Mouse (Mus musculus) testis, postnatal 10 days (tissue): ENCODE results near the gene Fmnl2.

Experiments
- DNase-seq: peaks from one replicate; pipeline ENCODE4 v3.0.0; 2021; ENCODE audit warnings: low spot score

The Fmnl2 gene

DNA sequence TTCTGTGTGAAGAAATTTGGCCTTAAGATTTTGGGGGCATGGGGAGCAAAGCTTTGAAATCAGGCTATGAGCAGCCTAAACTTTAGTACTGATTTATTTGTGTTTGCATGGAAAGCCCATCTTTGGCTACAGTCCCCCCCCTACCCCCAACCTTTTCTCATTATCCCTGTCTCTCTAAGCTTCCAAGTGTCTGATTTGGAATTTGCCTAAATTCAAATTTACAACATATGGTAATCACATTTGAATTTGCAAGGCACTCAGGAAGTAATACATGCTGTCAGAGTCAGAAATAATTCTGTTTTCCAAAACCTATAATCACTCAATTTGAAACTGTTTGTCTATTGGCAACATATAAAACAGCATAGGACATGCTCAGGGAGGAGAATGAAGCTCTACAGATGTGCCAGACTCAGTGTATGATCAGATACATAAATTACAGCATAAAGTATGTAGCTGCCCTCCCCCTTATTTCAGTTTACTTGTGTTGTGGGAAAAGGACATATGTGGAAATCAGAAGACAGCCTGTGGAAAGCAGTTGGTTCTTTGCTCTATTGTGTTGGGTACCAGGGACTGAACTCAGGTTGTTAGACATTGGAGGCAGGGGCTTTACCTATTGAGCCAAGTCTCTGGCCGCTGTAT, 190.2 kb downstream of the Fmnl2 start:
- no peak for DNase-seq

DNA sequence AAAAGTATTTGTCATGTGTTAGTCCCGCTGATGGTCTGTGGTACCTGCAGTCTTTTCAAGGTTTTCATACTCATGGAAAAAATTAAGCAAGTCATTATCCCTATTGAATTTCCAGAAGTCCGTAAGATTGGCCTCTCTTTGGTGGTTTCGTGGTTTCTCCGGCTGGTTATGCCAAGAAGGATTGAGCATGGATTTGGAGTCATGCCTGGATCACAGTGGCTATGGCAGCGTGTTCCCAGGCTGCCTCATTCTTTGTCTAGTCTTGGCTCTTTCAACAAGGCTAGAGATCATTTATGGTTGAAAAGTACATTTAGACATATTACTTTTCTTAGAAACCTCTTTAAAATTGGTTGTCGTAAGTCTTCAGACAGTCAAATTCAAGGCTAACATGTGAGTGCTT, 192.7 kb downstream of the Fmnl2 start:
- DNase-seq = no peak

GRCm38 (mm10) chr2:53051502-53051901, 193.8 kb downstream of the Fmnl2 start:
- DNase-seq = no peak

GRCm38 (mm10) chr2:53053714-53054113, 196.1 kb downstream of the Fmnl2 start:
- no peak for DNase-seq

- DNase-seq = no peak
Measured at GRCm38 (mm10) chr2:53056556-53056955, 198.9 kb downstream of the Fmnl2 start.

GRCm38 (mm10) chr2:53057291-53057690, 199.6 kb downstream of the Fmnl2 start:
- DNase-seq = no peak

GRCm38 (mm10) chr2:53061363-53062000, 203.8 kb downstream of the Fmnl2 start:
- no peak for DNase-seq

GRCm38 (mm10) chr2:53066973-53067372, 209.3 kb downstream of the Fmnl2 start:
- no peak for DNase-seq

- peak; percentile 48 for DNase-seq
Measured at GRCm38 (mm10) chr2:53070607-53071006, 212.9 kb downstream of the Fmnl2 start.

DNA sequence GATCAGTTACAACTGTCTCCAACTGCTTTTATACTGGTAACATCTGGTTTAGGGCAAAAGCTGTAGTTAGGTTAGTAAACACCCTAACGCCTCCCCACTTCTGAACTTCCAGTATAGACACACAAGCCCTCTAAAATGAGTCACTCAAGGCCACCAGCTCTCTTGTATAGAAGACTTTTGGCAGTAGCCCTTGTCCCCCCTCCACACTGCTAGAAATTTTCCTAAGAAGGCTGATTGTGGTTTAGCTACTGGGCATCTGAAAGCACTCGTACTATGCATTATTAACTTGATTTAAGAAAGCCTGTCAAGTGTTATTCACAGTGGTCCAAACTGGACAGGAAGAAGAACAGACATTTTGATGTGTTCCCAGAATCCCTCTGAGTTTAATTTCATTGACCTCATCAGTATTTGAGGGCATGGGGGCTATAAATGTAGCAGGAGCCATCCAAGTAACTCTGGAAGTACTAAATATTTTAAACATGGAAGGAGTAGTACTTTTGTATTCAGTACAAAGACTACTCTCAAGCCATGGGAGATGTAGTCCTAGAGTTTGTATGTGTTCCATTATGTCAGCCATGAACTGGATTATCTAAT, 222.1 kb downstream of the Fmnl2 start:
- DNase-seq = no peak

DNA sequence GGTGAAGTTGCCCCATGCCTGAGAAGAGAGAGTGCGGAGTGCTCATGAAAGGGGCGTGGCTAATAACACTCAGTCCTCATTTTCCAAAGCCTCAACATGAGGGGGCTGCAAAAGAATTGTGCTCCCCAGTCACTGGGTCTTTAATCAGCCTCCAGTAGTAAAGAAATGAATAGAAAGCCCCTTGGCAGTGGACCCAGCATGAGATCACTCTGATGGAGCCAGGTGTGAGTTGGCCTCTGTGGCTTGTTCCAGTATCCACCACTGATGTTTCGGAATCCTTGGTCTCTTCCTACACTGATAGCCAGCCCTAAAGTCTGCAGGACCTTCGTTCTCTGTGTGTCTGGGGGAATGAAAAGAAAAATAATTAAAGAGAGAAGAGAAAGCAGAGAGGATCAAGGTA, 224.4 kb downstream of the Fmnl2 start:
- DNase-seq = no peak

DNA sequence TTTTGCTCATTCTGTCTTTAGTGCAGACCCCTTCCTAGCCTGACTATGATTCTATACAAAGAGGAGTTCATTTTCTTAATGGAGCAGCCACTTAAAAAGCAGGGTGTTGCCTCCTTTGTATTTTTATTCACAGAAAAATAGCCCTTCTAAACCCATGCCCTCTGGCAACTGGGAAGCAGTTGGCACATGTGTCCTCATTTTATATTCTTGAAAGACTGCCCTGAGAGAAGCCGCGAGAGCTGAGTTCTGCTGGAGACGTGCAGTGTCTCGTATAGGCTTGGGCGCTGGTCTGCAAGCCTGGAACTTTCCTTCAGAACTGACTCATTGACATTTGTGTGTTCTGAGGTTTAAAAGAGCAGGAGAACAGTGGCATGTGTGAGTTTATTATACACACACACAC, 224.8 kb downstream of the Fmnl2 start:
- DNase-seq = no peak

- no peak for DNase-seq
Measured at GRCm38 (mm10) chr2:53083241-53083640, 225.6 kb downstream of the Fmnl2 start.

DNA sequence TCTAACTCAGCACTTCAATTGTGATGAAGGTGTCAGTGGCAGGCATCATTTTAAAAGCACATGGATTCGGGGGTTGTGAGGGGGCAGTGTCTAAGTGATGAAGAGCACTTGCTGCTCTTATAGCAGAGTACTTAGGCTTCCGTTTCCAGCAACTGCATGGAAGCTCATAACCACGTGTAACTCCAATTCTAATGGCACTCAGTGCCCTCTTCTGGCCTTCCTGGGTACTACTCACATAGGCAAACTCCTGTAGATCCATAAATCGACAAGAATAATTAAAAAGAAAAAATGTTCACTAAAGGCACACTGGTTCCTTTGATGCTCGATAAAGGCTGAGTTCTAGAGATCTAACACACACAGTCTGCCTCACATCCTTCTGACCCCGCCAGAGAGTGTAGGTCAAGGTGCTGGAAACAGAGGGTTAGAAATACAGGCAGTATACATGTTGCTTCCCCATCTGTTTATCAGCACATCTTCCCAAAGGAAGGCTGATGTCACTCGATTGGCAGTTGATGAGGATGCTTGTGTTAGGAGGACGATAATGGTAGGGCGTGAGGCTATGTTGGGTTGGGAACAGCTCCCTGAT, 228.1 kb downstream of the Fmnl2 start:
- peak; percentile 73 for DNase-seq

DNA sequence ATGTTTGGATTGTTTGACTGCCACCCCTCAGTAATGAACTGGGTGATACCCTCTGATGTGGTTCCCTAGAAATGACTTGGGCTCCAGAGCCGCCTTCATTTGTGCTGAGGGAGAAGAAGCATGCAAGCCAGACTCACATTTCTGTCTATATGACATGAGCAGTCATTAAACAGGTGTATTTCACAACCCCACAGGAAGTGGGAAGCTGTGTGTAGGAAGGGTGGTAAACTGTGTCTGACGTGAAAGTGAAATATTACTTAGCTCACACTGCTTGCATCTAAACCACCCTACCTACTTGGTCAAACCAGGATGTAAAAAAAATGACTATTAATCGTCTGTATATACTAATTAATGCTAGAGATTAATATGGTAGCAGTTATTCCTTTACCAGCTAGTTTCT, 231.1 kb downstream of the Fmnl2 start:
- no peak for DNase-seq

- no peak for DNase-seq
Measured at GRCm38 (mm10) chr2:53095031-53095430, 237.4 kb downstream of the Fmnl2 start.

- DNase-seq = no peak
Measured at GRCm38 (mm10) chr2:53095489-53095888, 237.8 kb downstream of the Fmnl2 start.

DNA sequence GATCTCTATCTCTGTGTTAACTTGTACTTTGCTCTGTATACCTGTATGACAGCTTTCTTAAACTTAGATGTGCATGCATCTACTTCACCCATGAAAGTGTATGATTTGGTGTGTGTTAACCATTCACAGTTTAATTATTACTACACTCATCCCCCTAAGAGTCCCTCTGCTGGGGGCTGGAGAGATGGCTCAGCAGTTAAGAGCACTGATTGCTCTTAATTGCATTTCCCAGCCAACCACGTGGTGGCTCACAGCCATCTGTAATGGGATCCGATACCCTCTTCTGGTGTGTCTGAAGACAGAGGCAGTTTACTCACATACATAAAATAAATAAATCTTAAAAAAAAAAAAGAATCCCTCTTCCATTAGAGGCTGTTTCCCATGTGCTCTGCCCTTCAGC, 242.4 kb downstream of the Fmnl2 start:
- no peak for DNase-seq

DNA sequence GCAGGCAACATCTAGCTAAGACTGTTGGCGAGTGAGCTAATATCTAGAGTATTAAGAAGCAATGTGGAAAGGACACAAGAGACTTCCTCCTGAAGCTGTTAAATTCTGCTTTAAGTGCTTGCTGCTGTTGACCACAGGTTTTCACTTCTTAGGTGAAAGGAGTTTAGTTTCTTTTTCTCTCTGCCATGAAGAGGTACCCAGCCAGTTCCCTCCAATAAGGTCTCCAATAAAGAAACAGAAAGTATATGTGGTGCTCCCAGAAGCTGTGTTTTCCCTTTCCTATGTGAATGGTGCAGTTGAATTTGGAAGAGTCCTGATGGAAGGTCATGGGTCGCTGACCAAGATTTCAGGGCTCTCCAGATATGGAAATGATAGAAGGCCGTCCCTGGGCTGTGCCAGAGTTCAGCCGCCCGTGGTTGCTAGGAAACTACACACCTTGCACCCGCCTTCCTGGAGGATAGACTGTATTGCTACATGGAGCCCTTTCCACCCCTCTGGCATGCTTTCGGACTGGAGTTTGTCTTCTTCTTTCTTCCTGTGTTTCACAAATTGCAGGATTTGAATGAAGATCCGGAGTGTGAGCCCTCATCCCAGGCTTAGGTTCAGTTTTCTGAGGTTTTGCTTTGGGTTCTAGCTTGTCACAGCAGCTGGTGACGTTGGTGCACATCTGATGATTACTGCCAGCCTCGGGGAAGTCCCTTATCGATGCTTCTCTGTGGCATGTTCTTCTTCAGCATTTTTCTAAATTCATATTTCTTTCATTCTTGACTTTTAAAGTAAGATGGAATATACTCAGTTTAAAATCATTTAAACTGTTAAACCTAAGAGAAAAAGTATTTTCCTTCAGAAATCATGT, 244.5 kb downstream of the Fmnl2 start:
- DNase-seq = no peak

DNA sequence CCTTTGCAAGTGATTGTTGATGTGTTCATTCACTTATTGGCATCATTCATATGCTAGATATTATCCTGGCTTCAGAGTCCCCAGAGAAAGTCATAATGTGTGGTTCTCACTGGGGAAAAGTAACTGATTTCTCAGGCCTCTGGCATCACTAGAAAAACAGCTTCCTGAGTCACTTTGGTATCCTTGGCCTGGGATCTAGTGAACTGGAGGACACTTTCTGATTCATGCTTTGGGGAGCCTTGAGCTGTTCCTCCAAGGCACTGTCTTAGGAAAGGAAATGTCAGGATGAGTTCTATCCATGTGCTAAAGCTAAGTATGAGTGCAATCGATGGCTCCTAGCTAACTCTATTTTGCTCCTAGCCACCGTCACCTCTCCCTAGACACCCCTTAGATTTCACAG, 245.2 kb downstream of the Fmnl2 start:
- DNase-seq = no peak

DNA sequence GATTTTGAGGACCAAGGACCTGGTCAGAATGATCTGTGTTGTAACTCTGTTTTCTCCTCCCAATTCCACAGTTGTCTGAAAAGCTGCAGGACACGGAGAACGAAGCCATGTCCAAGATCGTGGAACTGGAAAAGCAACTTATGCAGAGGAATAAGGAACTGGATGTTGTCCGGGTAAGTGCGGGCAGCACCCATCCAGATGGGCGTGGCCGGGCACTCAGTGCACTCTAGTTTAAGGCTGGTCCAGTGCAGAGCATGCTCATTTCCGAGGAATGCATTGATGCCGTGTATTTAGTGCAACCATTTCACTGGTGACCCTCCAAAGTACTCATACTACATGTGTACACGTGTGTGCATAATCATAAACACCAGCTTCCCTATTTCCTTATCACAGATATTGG, 247.7 kb downstream of the Fmnl2 start:
- no peak for DNase-seq

GRCm38 (mm10) chr2:53106056-53106455, 248.4 kb downstream of the Fmnl2 start:
- DNase-seq = no peak
